Mouse (Mus musculus) cerebellum, adult 11-12 months (tissue): ENCODE results near the gene Vmn1r74.
"Not testable (repeated sequence)": the region's sequence is repeated elsewhere in the genome, so short reads cannot be mapped to it uniquely, and the experiment has no call there.

Source experiments
- DNase-seq: peaks from one replicate; pipeline ENCODE4 v3.0.0; 2022

The Vmn1r74 gene

DNA sequence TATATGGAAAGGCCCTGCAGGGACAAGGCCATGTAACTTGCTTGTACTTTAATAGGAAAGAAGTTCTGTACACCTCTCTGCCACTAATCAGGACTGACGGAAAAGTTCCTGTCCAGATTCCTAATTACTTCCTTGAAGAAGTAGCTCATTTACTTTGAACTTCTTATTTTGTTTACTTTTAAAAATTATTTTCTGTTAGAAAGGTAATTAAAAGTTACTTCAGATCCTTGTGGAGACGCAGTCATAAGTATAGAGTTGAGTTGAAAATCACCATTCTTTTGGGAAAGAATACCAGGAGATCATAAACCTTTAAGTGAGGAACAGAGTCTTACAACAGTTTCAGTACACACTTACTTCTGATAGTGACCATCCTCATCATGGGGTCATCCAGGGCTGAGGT is at the start of gene Vmn1r74:
Gene Vmn1r74 (plus strand): TSS at position 301 of the 400 bp plus-strand sequence.
- no peak for DNase-seq

GRCm38 (mm10) chr7:11813751-11814150 is 20.0 kb upstream of the Vmn1r74 start:
- no peak for DNase-seq

DNA sequence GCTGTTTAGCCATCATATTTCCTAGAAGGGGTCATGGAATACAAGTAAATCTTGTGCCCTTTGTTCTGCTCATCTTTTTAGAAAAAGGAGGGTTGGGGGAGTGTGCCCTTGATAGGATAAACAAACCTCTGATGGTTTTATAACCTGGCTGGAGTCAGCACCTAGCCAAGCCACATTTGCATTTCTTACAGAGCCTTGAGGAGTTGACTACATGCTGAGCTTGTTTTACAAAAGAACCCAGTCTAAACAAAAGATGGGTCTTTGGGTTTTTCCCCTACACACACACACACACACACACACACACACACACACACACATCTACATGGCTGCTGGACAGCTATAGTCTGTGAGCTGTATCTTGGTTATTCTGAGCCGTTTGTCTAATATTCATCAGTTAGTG is 11.6 kb upstream of the Vmn1r74 start:
- DNase-seq, result no peak

DNA sequence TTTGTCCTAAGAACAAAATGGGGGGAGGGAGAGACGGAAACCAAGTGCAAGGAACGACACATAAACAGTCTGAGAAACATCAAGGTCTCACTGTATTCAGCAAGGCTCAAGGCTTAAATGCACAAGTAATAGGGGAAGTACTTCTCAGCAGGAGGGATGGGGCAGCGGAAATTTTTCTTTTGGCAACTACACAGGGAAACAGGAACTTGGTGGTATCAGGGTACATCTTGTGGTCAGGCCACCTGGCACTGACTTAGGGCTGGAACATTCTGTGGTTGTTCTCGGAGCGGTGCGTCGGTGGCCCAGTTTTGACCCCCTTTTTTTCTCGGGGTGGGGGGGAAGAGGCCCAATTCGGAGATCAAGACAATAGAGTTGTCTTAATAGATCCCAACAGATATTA is 10.5 kb upstream of the Vmn1r74 start:
- not testable (repeated sequence) for DNase-seq

- DNase-seq, result no peak
These were observed 40.5 kb downstream of the Vmn1r74 start, which contains the start of gene Vmn1r75 for GRCm38 (mm10) chr7:11874330-11874729. Gene Vmn1r75 (plus strand): TSS chr7:11874630.
